Mouse (Mus musculus) hindbrain, postnatal 0 days (tissue): ENCODE data around the gene Gmppa. TPM values are rescaled to one million over a fixed set of nuclear protein-coding genes. Genes with fewer than 3 reads are reported as not detected.

Experiments
- ATAC-seq: fragments of 200-750 bp; cut with Nextera tagmentation; 2 replicates; pipeline ENCODE4 v1.8.0; 2017; ENCODE audit warnings: mild to moderate bottlenecking, moderate TSS enrichment, moderate library complexity
- DNase-seq: peaks from one replicate; pipeline ENCODE4 v3.0.0-alpha.2; 2015; ENCODE audit warnings: low spot score
- H3K27ac ChIP-seq: fragments of 300-500 bp; sonication (generic); 2 replicates; pipeline ENCODE4 v1.5.1; 2014; ENCODE audit warnings: mild to moderate bottlenecking
- H3K27me3 ChIP-seq: fragments of 300-500 bp; sonication (generic); 2 replicates; pipeline ENCODE4 v1.6.1; 2014; ENCODE audit warnings: low read length, mixed read lengths; ENCODE audit not compliant: insufficient read depth
- H3K36me3 ChIP-seq: fragments of 300-500 bp; sonication (generic); 2 replicates; pipeline ENCODE4 v1.6.1; 2014; ENCODE audit warnings: low read length, mixed read lengths; ENCODE audit not compliant: insufficient read depth
- H3K4me1 ChIP-seq: fragments of 300-500 bp; sonication (generic); 2 replicates; pipeline ENCODE4 v1.6.1; 2014; ENCODE audit warnings: antibody characterized with exemption, low read length, mixed read lengths; ENCODE audit not compliant: insufficient read depth
- H3K4me2 ChIP-seq: fragments of 300-500 bp; sonication (generic); 2 replicates; pipeline ENCODE4 v1.6.1; 2014; ENCODE audit warnings: low read depth, mild to moderate bottlenecking, low read length, moderate library complexity, mixed read lengths
- H3K4me3 ChIP-seq: fragments of 300-500 bp; sonication (generic); 2 replicates; pipeline ENCODE4 v1.5.1; 2014; ENCODE audit warnings: low read length
- H3K9ac ChIP-seq: fragments of 300-500 bp; sonication (generic); replicated peaks from 2 replicates; pipeline ENCODE4 v1.6.1; 2014; ENCODE audit warnings: mild to moderate bottlenecking, low read length, moderate library complexity, mixed read lengths
- H3K9me3 ChIP-seq: fragments of 300-500 bp; sonication (generic); 2 replicates; pipeline ENCODE4 v1.6.1; 2016; ENCODE audit warnings: low read length, mixed read lengths
- CTCF ChIP-seq: IDR thresholded peaks from 2 replicates; pipeline ENCODE4 v1.5.1; 2016; ENCODE audit warnings: antibody characterized with exemption, control low read depth, low read depth
- WGBS: fragments of 180-500 bp; shearing (Covaris S2); extraction: QIAGEN DNeasy Blood & Tissue Kit; methylation state at CpG from one replicate; pipeline ENCODE4 v1.1.7; 2014; 5-methylcytosine and 5-hydroxymethylcytosine counted together
- polyA plus RNA-seq: library from polyadenylated mRNA; unstranded; fragments of >200 nt; fragmentation: Nextera tagmentation; extraction: Ambion mirVana; gene quantifications from 2 replicates; pipeline ENCODE4 v1.2.1, GENCODE M21; 2015
- total RNA-seq: library from RNA; depleted of rRNA; stranded (reverse); fragments of >200 nt; gene quantifications from 2 replicates; pipeline ENCODE4 v1.2.3, GENCODE M21; 2014; rRNA removed

Gene Gmppa
- total RNA-seq (88.0 and 96.8 TPM in 2 replicates), polyA plus RNA-seq (59.9 and 63.1 TPM in 2 replicates)

- peak; percentile 89 for ATAC-seq
- no peaks in the 10 kb centered on the region for H3K27me3 ChIP-seq
- 7% methylated on average over 28 of the region's 28 CpGs for WGBS
Measured at GRCm38 (mm10) chr1:75435475-75436328, at the start of gene Gmppa. Gene Gmppa, plus strand, starts transcription at chr1:75435930.

GRCm38 (mm10) chr1:75386149-75386548 lies 49.6 kb upstream of the Gmppa start:
- H3K9ac ChIP-seq, result no peak overlapping the region
- ATAC-seq (no peak), DNase-seq (peak; percentile 40)
- no peak overlapping the region for H3K27ac ChIP-seq
- 0 out of 2 replicates have a peak overlapping the region, but pooled peaks have one; percentile 2 for H3K4me2 ChIP-seq
- H3K36me3 ChIP-seq, result no peaks in the 10 kb centered on the region
- no peaks in the 10 kb centered on the region for H3K9me3 ChIP-seq
- peaks cover 14% of the 10 kb centered on the region for H3K27me3 ChIP-seq
- TF ChIP-seq CTCF, result no peak
- 30% methylated on average over 4 of the region's 4 CpGs for WGBS
- H3K4me3 ChIP-seq, result no peak overlapping the region
- H3K4me1 ChIP-seq, result peaks cover 20% of the 10 kb centered on the region

More at GRCm38 (mm10) chr1:75435475-75436328, at the start of gene Gmppa:
- peak within 1 kb of the TSS; percentile 67 for H3K9ac ChIP-seq
- peak within 1 kb of the TSS; percentile 50 for H3K4me3 ChIP-seq
- peak; percentile 91 for DNase-seq
- peak within 1 kb of the TSS; percentile 68 for H3K4me2 ChIP-seq
- peak within 1 kb of the TSS; percentile 76; the same call in 1 of the 2 replicates for H3K27ac ChIP-seq
- no peaks in the 10 kb centered on the region for H3K4me1 ChIP-seq
- no peaks in the 10 kb centered on the region for H3K9me3 ChIP-seq
- no peaks in the 10 kb centered on the region for H3K36me3 ChIP-seq
- TF ChIP-seq CTCF, result no peak

- peak overlapping the region; percentile 40; the same call in 1 of the 2 replicates for H3K4me2 ChIP-seq
- DNase-seq, result no peak
- no peak overlapping the region for H3K27ac ChIP-seq
- H3K9ac ChIP-seq, result no peak overlapping the region
- peaks cover 14% of the 10 kb centered on the region for H3K27me3 ChIP-seq
- no peak for ATAC-seq
- no peak for TF ChIP-seq CTCF
- WGBS, result 30% methylated on average over 7 of the region's 7 CpGs
- H3K4me1 ChIP-seq, result peaks cover 20% of the 10 kb centered on the region
- no peak overlapping the region for H3K4me3 ChIP-seq
- H3K36me3 ChIP-seq, result no peaks in the 10 kb centered on the region
- no peaks in the 10 kb centered on the region for H3K9me3 ChIP-seq
Measured at GRCm38 (mm10) chr1:75387469-75387928, 48.2 kb upstream of the Gmppa start.

- Histone ChIP-seq H3K4me1 (peaks cover 14% of the 10 kb centered on the region), H3K27ac (no peak overlapping the region), H3K4me3 (peak overlapping the region; percentile 21), H3K4me2 (peak overlapping the region; percentile 40), H3K27me3 (peaks cover 12% of the 10 kb centered on the region), H3K9ac (peak overlapping the region; percentile 28; the same call in 1 of the 2 replicates), H3K36me3 (no peaks in the 10 kb centered on the region), H3K9me3 (no peaks in the 10 kb centered on the region)
- ATAC-seq (0 out of 2 replicates have a peak, but pooled peaks have one; percentile 6), DNase-seq (no peak)
- no peak; the same call in 1 of the 2 replicates for TF ChIP-seq CTCF
- WGBS, result 9% methylated on average over 83 of the region's 94 CpGs
Measured at GRCm38 (mm10) chr1:75387929-75388897, 47.5 kb upstream of the Gmppa start.

GRCm38 (mm10) chr1:75388898-75389515 lies 46.7 kb upstream of the Gmppa start:
- Histone ChIP-seq H3K4me1 (peaks cover 20% of the 10 kb centered on the region), H3K4me3 (0 out of 2 replicates have a peak overlapping the region, but pooled peaks have one; percentile 21), H3K27me3 (peaks cover 12% of the 10 kb centered on the region), H3K9me3 (no peaks in the 10 kb centered on the region), H3K4me2 (peak overlapping the region; percentile 40; the same call in 1 of the 2 replicates), H3K36me3 (no peaks in the 10 kb centered on the region), H3K9ac (no peak overlapping the region), H3K27ac (no peak overlapping the region)
- WGBS, result 25% methylated on average over 23 of the region's 23 CpGs
- TF ChIP-seq CTCF, result no peak
- ATAC-seq (no peak), DNase-seq (no peak)
